Comparison of ENCODE assay signal across 8 mouse cellular contexts in genomic region chr1:157086097-157086994, GRCm38 (mm10). TPM values are rescaled to one million over a fixed set of nuclear protein-coding genes. Genes with fewer than 3 reads are reported as not detected.
DNase-seq lines count a peak whose midpoint lies in the region; ATAC-seq and TF ChIP-seq lines count a peak whose summit lies in the region.

No protein-coding gene starts in this region.

- DNase-seq in ES-E14 (ENCODE audit: low read depth, low spot score) = peak; percentile 78
- peak; percentile 91 for DNase-seq in brain, embryonic 14.5 days (ENCODE audit: low read depth)
- DNase-seq in heart, postnatal 0 days (ENCODE audit: low spot score) = peak; percentile 73
- DNase-seq in kidney, postnatal 36 days = peak; percentile 59 to 87
- DNase-seq in liver, postnatal 0 days = peak; percentile 81
- DNase-seq in testis, postnatal 14 days (ENCODE audit: low spot score) = peak; percentile 61

- ATAC-seq in heart, postnatal 0 days (ENCODE audit: insufficient read depth, low read depth) = peak; percentile 65
- ATAC-seq in liver, postnatal 0 days = peak; percentile 66
- ATAC-seq in neural tube, embryonic 12.5 days (ENCODE audit: low FRiP score, low read depth) = peak; percentile 69

- H3K4me3 ChIP-seq in ES-E14 (ENCODE audit: insufficient read depth in 1 of 2, low read depth in 1 of 2, low read length in 2 of 2, poor library complexity in 1 of 2, severe bottlenecking in 1 of 2) = peak overlapping the region; percentile 21 to 29; a peak in 2 of 4 replicates
- peak overlapping the region; percentile 30 for H3K4me3 ChIP-seq in embryonic fibroblast, embryonic 13.5 days (ENCODE audit: insufficient read depth, low read length)
- peak overlapping the region; percentile 53 for H3K4me3 ChIP-seq in heart, postnatal 0 days (ENCODE audit: low read depth, low read length)
- peak overlapping the region; percentile 50 for H3K4me3 ChIP-seq in liver, postnatal 0 days (ENCODE audit: low read depth, low read length)
- peak overlapping the region; percentile 33 for H3K4me3 ChIP-seq in neural tube, embryonic 12.5 days

- peak; percentile 96 for TF ChIP-seq CTCF in brain, embryonic 14.5 days (IDR thresholded peaks at IDR 0.05; ENCODE audit: borderline replicate concordance, extremely low read depth, insufficient read depth, insufficient read length)
- peak; percentile 62 for TF ChIP-seq CTCF in embryonic fibroblast, embryonic 13.5 days (IDR thresholded peaks at IDR 0.05; ENCODE audit: borderline replicate concordance, insufficient read depth, low read length)
- peak; percentile 81 for TF ChIP-seq CTCF in heart, postnatal 0 days (IDR thresholded peaks at IDR 0.05; ENCODE audit: low read depth)
- peak; percentile 85 for TF ChIP-seq CTCF in liver, postnatal 0 days (IDR thresholded peaks at IDR 0.05; ENCODE audit: low read depth)

- no peaks in the 10 kb centered on the region for H3K36me3 ChIP-seq in ES-E14 (ENCODE audit: control insufficient read depth, insufficient read depth, low read length, poor library complexity, severe bottlenecking)
- H3K36me3 ChIP-seq in heart, postnatal 0 days (replicated peaks; ENCODE audit: control insufficient read depth, insufficient read depth, low read length) = no peaks in the 10 kb centered on the region
- no peaks in the 10 kb centered on the region for H3K36me3 ChIP-seq in liver, postnatal 0 days (replicated peaks; ENCODE audit: insufficient read depth, low read length)
- H3K36me3 ChIP-seq in neural tube, embryonic 12.5 days = no peaks in the 10 kb centered on the region

- H3K9me3 ChIP-seq in ES-E14 (ENCODE audit: control insufficient read depth, insufficient read depth, low read depth, low read length) = no peaks in the 10 kb centered on the region
- H3K9me3 ChIP-seq in heart, postnatal 0 days (replicated peaks; ENCODE audit: control insufficient read depth, low read length) = no peaks in the 10 kb centered on the region
- no peaks in the 10 kb centered on the region for H3K9me3 ChIP-seq in liver, postnatal 0 days (ENCODE audit: low read length)
- no peaks in the 10 kb centered on the region for H3K9me3 ChIP-seq in neural tube, embryonic 12.5 days

- TF ChIP-seq POLR2A in brain, embryonic 14.5 days (IDR thresholded peaks at IDR 0.05; ENCODE audit: borderline replicate concordance, extremely low read depth, insufficient read depth, insufficient read length, poor library complexity, severe bottlenecking) = no peak
- TF ChIP-seq POLR2A in embryonic fibroblast, embryonic 13.5 days (IDR thresholded peaks at IDR 0.05; ENCODE audit: low read depth, low read length) = no peak

- no peaks in the 10 kb centered on the region for H3K27me3 ChIP-seq in heart, postnatal 0 days (ENCODE audit: control insufficient read depth, insufficient read depth, low read length)
- H3K27me3 ChIP-seq in liver, postnatal 0 days (ENCODE audit: insufficient read depth, low read length) = no peaks in the 10 kb centered on the region
- H3K27me3 ChIP-seq in neural tube, embryonic 12.5 days (replicated peaks) = no peaks in the 10 kb centered on the region

- H3K4me2 ChIP-seq in heart, postnatal 0 days (ENCODE audit: low read depth, low read length) = peak overlapping the region; percentile 64
- peak overlapping the region; percentile 79 for H3K4me2 ChIP-seq in liver, postnatal 0 days (ENCODE audit: low read depth, low read length)
- peak overlapping the region; percentile 66 for H3K4me2 ChIP-seq in neural tube, embryonic 12.5 days (replicated peaks)

- H3K27ac ChIP-seq in ES-E14 (ENCODE audit: insufficient read depth, low read depth, low read length, poor library complexity, severe bottlenecking) = 0 out of 2 replicates have a peak overlapping the region, but pooled peaks have one; percentile 12
- H3K27ac ChIP-seq in embryonic fibroblast, embryonic 13.5 days (ENCODE audit: insufficient read depth, low read length) = no peak overlapping the region
- no peak overlapping the region for H3K27ac ChIP-seq in heart, postnatal 0 days (ENCODE audit: low read depth)
- no peak overlapping the region for H3K27ac ChIP-seq in liver, postnatal 0 days (ENCODE audit: low read depth)
- no peak overlapping the region for H3K27ac ChIP-seq in neural tube, embryonic 12.5 days

- H3K9ac ChIP-seq in ES-E14 (ENCODE audit: insufficient read depth, low read depth, low read length, poor library complexity, severe bottlenecking) = no peak overlapping the region; the same call in 1 of the 2 replicates
- H3K9ac ChIP-seq in heart, postnatal 0 days (replicated peaks; ENCODE audit: low read depth, low read length) = peak overlapping the region; percentile 51
- peak overlapping the region; percentile 41; the same call in 1 of the 2 replicates for H3K9ac ChIP-seq in liver, postnatal 0 days (replicated peaks)
- H3K9ac ChIP-seq in neural tube, embryonic 12.5 days = peak overlapping the region; percentile 52

- peaks cover 3 to 7% of the 10 kb centered on the region in 2 experiments; a peak in 2 of 4 replicates for H3K4me1 ChIP-seq in ES-E14 (ENCODE audit: control insufficient read depth in 2 of 2, insufficient read depth in 2 of 2, low read length in 2 of 2, poor library complexity in 1 of 2)
- H3K4me1 ChIP-seq in embryonic fibroblast, embryonic 13.5 days (ENCODE audit: control insufficient read depth, insufficient read depth, low read length) = no peaks in the 10 kb centered on the region
- H3K4me1 ChIP-seq in heart, postnatal 0 days (ENCODE audit: control insufficient read depth, insufficient read depth) = no peaks in the 10 kb centered on the region
- H3K4me1 ChIP-seq in liver, postnatal 0 days (ENCODE audit: insufficient read depth) = peaks cover 4% of the 10 kb centered on the region; the same call in 1 of the 2 replicates
- H3K4me1 ChIP-seq in neural tube, embryonic 12.5 days = peaks cover 6% of the 10 kb centered on the region; the same call in 1 of the 2 replicates

- 8% methylated on average over 25 of the region's 25 CpGs for WGBS in heart, postnatal 0 days
- WGBS in liver, postnatal 0 days (ENCODE audit: insufficient replicate concordance) = 7% methylated on average over 25 of the region's 25 CpGs
- WGBS in neural tube, embryonic 12.5 days = 11% methylated on average over 25 of the region's 25 CpGs

- in situ Hi-C loops in ES-E14 (cut with MboI; ENCODE audit: low sequenced_read_pairs in 2 of 2, unreplicated experiment in 2 of 2) = loop anchor here in 1 of 2 experiments (25.0 kb wide), 1 partner anchor 376 kb away; the partner anchor contains the start of gene Cryzl2

- TF ChIP-seq EP300 in heart, postnatal 0 days (IDR thresholded peaks at IDR 0.05; ENCODE audit: low read depth) = no peak
- no peak for TF ChIP-seq EP300 in liver, postnatal 0 days (IDR thresholded peaks at IDR 0.05; ENCODE audit: low read depth)

TF ChIP-seq in ES-E14, 5 proteins besides CTCF, POLR2A, EP300 and RAD21:
- TF ChIP-seq ZNF384 (IDR thresholded peaks at IDR 0.05; ENCODE audit: low read depth, low read length) (no peak), ZC3H11A (IDR thresholded peaks at IDR 0.05; ENCODE audit: borderline replicate concordance, low read depth, low read length) (peak; percentile 96)

RNA-seq across cellular contexts. Expression of gene Tex35, which starts 22.1 kb away (rescaled TPM):
- total RNA-seq in ES-E14 (2012; rRNA removed) = not detected in 2 replicates
- 0.11 and 0.15 TPM in 2 replicates for polyA plus RNA-seq in brain, embryonic 14.5 days (2012; rRNA removed)
- not detected in 2 replicates for polyA plus RNA-seq in embryonic fibroblast, embryonic 13.5 days (2011; ENCODE audit: insufficient read length, low read depth, missing spikeins)
- not detected in 2 replicates for total RNA-seq in heart, postnatal 0 days (2014; rRNA removed; ENCODE audit: low replicate concordance)
- not detected in 2 replicates for polyA plus RNA-seq in heart, postnatal 0 days (2015; fragmentation: Nextera tagmentation; extraction: Ambion mirVana)
- not detected in 2 replicates for polyA plus RNA-seq in liver, postnatal 0 days (2015; fragmentation: Nextera tagmentation; extraction: Ambion mirVana)
- not detected in 2 replicates for polyA plus RNA-seq in neural tube, embryonic 12.5 days (2016; fragmentation: Nextera tagmentation; extraction: Ambion mirVana)
